Mouse (Mus musculus) lung, embryonic 15.5 days (tissue): ENCODE data around the gene 1700001O22Rik. TPM values are rescaled to one million over a fixed set of nuclear protein-coding genes. Genes with fewer than 3 reads are reported as not detected.

ENCODE experiments used
- ATAC-seq: fragments of 200-750 bp; cut with Nextera tagmentation; 2 replicates; pipeline ENCODE4 v1.8.0; 2017; ENCODE audit warnings: moderate number of reproducible peaks, borderline replicate concordance; ENCODE audit not compliant: low FRiP score, low TSS enrichment; ENCODE audit errors: extremely low read depth
- H3K27ac ChIP-seq: fragments of 300-500 bp; sonication (generic); 2 replicates; pipeline ENCODE4 v1.5.1; 2015; ENCODE audit warnings: moderate library complexity, mild to moderate bottlenecking, inconsistent platforms
- H3K27me3 ChIP-seq: fragments of 300-500 bp; sonication (generic); 2 replicates; pipeline ENCODE4 v1.6.1; 2015; ENCODE audit warnings: inconsistent platforms
- H3K36me3 ChIP-seq: fragments of 300-500 bp; sonication (generic); 2 replicates; pipeline ENCODE4 v1.6.1; 2015; ENCODE audit warnings: inconsistent platforms
- H3K4me1 ChIP-seq: fragments of 300-500 bp; sonication (generic); 2 replicates; pipeline ENCODE4 v1.6.1; 2015; ENCODE audit warnings: inconsistent platforms
- H3K4me2 ChIP-seq: fragments of 300-500 bp; sonication (generic); 2 replicates; pipeline ENCODE4 v1.6.1; 2015; ENCODE audit warnings: inconsistent platforms, mild to moderate bottlenecking, moderate library complexity
- H3K4me3 ChIP-seq: fragments of 300-500 bp; sonication (generic); 2 replicates; pipeline ENCODE4 v1.5.1; 2015; ENCODE audit warnings: mild to moderate bottlenecking, inconsistent platforms
- H3K9ac ChIP-seq: fragments of 300-500 bp; sonication (generic); 2 replicates; pipeline ENCODE4 v1.6.1; 2015; ENCODE audit warnings: inconsistent platforms
- H3K9me3 ChIP-seq: fragments of 300-500 bp; sonication (generic); 2 replicates; pipeline ENCODE4 v1.6.1; 2016; ENCODE audit warnings: inconsistent platforms
- WGBS: fragments of 180-500 bp; shearing (Covaris S2); methylation state at CpG from one replicate; pipeline ENCODE4 v1.1.7; 2015; 5-methylcytosine and 5-hydroxymethylcytosine counted together
- polyA plus RNA-seq: library from polyadenylated mRNA; unstranded; fragments of >200 nt; fragmentation: Nextera tagmentation; extraction: Ambion mirVana; gene quantifications from 2 replicates; pipeline ENCODE4 v1.2.1, GENCODE M21; 2015

The 1700001O22Rik gene
- polyA plus RNA-seq, 1 experiment from 2014 or later = 6.0 TPM

DNA sequence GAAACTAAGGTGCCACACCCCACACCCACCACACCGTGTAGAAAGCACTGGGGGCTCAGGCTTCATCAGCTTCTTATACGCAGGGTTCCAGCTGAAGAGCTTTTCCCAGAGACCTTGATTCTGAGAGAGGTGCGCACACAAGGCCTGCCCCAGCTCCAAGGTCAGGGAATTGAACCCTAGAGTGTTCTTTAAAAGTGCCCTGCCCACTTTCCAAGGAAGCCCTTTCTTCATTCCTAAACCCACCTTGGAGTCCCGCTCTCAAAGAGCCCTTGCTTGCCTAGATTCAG is 44.4 kb downstream of the 1700001O22Rik start:
- peak overlapping the region; percentile 98 for H3K27ac ChIP-seq
- peak overlapping the region; percentile 45 for H3K4me2 ChIP-seq
- peak; percentile 20; the same call in 1 of the 2 replicates for ATAC-seq
- 45% methylated on average over 4 of the region's 4 CpGs for WGBS
- H3K9me3 ChIP-seq = no peaks in the 10 kb centered on the region; the same call in 1 of the 2 replicates
- H3K36me3 ChIP-seq = no peaks in the 10 kb centered on the region
- peak overlapping the region; percentile 8; the same call in 1 of the 2 replicates for H3K4me3 ChIP-seq
- peak overlapping the region; percentile 33 for H3K9ac ChIP-seq
- H3K27me3 ChIP-seq = no peaks in the 10 kb centered on the region
- H3K4me1 ChIP-seq = peaks cover 42% of the 10 kb centered on the region

DNA sequence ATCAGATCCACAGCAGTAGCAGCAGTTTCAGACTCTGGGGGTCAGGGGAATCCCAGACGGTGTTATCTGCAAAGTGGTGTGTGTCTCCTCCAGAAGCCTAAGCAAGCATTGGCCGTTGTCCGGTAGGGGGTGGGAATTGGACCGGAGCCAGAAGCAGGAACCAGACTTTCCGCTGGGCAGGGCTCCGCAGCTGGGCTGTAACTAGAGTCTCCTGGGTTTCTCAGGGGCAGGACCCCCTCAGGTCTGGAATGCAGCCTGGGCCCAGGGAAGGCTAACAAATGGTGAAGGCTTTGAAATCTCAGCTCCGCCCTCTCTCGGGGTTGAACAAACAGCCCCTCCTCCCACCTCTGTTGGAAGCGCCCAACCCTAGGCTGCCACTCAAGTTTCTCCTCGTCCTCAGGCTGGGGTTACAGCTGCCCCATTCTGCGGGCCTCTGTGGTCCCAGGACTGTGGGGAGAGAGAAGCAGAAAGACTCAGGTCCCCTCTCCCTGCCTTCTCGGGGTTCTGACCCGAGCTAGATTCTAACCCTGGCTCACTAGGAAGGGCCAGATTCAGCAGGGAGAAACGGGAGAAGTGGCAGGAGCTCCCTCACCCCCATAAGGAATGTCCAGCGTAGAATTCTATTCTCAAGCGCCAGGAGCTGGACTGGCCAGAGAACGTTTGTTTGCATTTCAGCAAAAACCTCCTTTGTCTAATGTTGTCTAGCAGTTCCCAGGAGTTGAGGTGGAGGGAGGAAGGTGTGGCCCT is 44.9 kb downstream of the 1700001O22Rik start:
- 2% methylated on average over 17 of the region's 17 CpGs for WGBS
- peak; percentile 93 for ATAC-seq
- Histone ChIP-seq H3K9me3 (no peaks in the 10 kb centered on the region; the same call in 1 of the 2 replicates), H3K36me3 (no peaks in the 10 kb centered on the region), H3K4me1 (peaks cover 47% of the 10 kb centered on the region), H3K27me3 (no peaks in the 10 kb centered on the region), H3K4me2 (peak overlapping the region; percentile 45), H3K9ac (peak overlapping the region; percentile 33), H3K27ac (peak overlapping the region; percentile 98), H3K4me3 (peak overlapping the region; percentile 8; the same call in 1 of the 2 replicates)

DNA sequence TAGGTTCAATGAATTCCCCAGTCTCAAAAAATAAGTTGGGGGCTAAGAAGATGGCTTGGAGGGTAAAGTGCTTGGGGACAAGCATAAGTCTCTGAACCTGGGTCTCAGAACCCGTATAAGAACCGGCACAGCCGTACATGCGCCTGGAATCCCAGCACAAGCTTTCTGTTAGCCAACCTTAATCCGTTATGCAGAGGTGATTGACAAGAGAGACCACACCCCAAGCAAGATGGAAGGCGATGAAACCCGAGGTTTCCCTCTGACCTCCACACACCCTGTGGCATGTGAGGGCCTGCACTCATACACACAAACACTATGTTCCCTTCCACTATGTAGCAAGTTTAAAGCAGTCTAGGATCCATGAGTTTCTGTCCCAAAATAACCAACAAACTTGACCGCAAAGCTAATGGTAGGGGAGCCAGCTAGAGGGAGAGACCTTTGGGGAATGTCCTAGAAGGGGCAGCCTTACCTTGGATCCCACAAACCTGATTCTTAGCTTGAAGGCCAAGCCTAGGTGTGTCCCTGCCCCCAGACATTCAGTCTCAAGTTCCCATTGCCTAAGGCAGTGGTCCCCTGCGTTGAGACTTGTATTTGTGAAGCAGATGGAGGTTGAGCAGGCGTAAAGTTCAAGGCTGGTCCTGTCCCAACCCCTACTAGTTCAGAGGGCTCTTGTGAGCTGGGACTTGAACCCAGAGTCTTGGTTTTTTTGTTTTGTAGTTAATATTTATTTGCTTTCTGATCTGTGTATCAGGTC is 46.3 kb downstream of the 1700001O22Rik start:
- Histone ChIP-seq H3K9ac (no peak overlapping the region), H3K4me3 (no peak overlapping the region), H3K27me3 (no peaks in the 10 kb centered on the region), H3K36me3 (no peaks in the 10 kb centered on the region), H3K9me3 (no peaks in the 10 kb centered on the region; the same call in 1 of the 2 replicates), H3K27ac (peak overlapping the region; percentile 98), H3K4me1 (peaks cover 53% of the 10 kb centered on the region), H3K4me2 (no peak overlapping the region)
- 79% methylated on average over 10 of the region's 10 CpGs for WGBS
- ATAC-seq = no peak

DNA sequence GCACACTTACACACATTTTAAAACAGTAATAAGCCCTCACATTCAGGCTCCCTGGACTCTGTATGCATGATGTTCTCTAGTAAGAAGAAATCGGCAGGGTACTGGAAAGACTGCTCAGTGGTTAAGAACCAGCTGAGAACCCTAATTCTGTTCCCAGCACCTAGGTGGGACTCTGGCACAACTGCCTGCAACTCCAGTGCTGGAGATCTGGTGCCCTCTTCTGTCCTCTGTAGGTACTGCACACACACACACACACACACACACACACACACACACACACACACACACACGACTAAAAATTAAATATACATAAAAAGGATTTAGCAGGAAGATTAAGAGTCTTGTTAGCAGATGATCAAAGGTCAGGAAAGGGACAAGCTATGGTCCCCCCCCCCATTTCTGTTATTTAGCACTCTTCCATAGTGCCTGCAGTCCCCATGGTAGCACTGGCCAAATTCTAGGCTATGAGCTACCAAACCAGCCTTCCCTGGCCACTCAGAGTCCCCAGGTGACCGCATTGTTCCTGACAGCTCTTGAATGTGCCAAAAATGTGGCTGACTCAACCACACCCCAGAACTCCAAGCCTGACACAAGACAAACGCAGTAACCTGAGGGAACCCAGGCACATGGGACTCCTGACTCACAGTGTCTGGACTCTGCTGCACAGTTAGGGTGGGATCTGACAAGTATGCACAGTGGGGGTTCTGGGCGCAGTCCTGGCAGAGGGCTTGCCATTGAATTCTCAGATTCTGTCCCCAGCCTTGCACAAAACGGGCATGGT is 47.3 kb downstream of the 1700001O22Rik start:
- H3K9ac ChIP-seq = no peak overlapping the region
- no peaks in the 10 kb centered on the region for H3K27me3 ChIP-seq
- peaks cover 53% of the 10 kb centered on the region for H3K4me1 ChIP-seq
- no peaks in the 10 kb centered on the region; the same call in 1 of the 2 replicates for H3K9me3 ChIP-seq
- no peak overlapping the region for H3K4me3 ChIP-seq
- no peak overlapping the region for H3K4me2 ChIP-seq
- no peaks in the 10 kb centered on the region for H3K36me3 ChIP-seq
- 84% methylated on average over 6 of the region's 6 CpGs for WGBS
- peak overlapping the region; percentile 98; the same call in 1 of the 2 replicates for H3K27ac ChIP-seq
- ATAC-seq = no peak

DNA sequence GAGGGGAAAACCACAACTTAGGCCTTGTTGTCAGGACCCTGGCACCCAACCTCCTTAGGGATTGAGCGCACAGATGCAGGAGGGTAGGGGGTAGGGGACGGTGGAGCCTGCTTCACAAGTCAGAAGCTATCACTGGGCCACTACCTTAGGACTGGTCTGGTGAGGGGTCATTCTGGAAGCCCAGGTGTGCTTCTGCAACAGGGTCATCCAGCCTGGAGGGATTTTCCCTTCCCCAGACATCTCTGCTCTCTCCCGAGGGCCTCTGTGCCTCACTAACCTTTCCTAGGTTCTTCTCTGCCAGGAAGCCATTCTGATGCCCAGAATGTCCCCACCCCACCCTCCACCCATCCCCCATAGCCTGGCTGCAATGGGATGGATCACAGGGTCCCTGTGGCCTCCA is 48.6 kb downstream of the 1700001O22Rik start:
- no peaks in the 10 kb centered on the region for H3K36me3 ChIP-seq
- no peaks in the 10 kb centered on the region for H3K27me3 ChIP-seq
- H3K4me2 ChIP-seq = no peak overlapping the region
- ATAC-seq = no peak
- WGBS = 76% methylated on average over 3 of the region's 3 CpGs
- no peak overlapping the region for H3K4me3 ChIP-seq
- peak overlapping the region; percentile 29; the same call in 1 of the 2 replicates for H3K27ac ChIP-seq
- no peaks in the 10 kb centered on the region; the same call in 1 of the 2 replicates for H3K9me3 ChIP-seq
- H3K9ac ChIP-seq = no peak overlapping the region
- H3K4me1 ChIP-seq = peaks cover 44% of the 10 kb centered on the region

DNA sequence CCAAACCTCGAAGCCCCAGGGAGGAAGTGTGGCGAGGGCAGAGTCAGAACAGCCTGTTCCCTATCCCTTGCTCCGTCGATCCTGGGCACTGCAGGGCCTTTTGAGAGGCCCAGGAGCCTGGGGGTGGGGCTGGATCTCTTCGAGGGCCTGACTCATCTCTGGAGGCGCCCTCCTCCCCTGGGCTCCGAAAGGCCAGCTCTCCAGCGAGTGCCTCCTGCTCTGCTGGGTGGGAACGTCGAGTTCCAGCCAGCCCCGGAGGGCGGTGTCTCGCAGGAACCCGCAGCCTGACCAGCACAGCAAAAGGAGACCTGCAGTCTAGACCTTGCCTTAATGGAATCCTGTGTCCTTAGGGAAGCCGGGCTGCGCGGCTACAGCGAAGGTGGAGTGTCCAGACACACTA is 50.2 kb downstream of the 1700001O22Rik start:
- WGBS = 24% methylated on average over 18 of the region's 18 CpGs
- ATAC-seq = peak; percentile 60; the same call in 1 of the 2 replicates
- no peak overlapping the region for H3K4me3 ChIP-seq
- H3K27ac ChIP-seq = peak overlapping the region; percentile 47
- H3K4me2 ChIP-seq = no peak overlapping the region
- no peaks in the 10 kb centered on the region; the same call in 1 of the 2 replicates for H3K9me3 ChIP-seq
- H3K9ac ChIP-seq = 0 out of 2 replicates have a peak overlapping the region, but pooled peaks have one; percentile 14
- peaks cover 27% of the 10 kb centered on the region for H3K4me1 ChIP-seq
- H3K36me3 ChIP-seq = no peaks in the 10 kb centered on the region
- H3K27me3 ChIP-seq = no peaks in the 10 kb centered on the region

DNA sequence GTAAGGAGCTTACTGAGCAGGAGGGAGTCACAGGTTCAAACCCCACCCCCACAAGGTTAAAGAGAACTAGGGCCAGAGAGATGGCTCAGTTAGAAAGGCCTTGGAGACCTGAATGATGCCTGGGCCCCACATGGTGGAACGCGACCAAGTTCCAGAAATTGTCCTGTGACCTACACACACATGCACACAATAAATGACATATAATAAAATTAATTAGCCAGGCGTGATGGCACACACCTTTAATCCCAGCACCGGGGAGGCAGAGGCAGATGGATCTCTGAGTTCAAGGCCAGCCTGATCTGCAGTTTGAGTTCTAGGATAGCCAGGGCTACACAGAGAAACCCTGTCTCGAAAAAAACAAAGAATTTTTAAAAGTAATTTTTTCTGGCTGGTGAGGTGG is 51.0 kb downstream of the 1700001O22Rik start:
- H3K27ac ChIP-seq = no peak overlapping the region
- H3K4me3 ChIP-seq = no peak overlapping the region
- no peaks in the 10 kb centered on the region; the same call in 1 of the 2 replicates for H3K9me3 ChIP-seq
- no peaks in the 10 kb centered on the region for H3K27me3 ChIP-seq
- H3K9ac ChIP-seq = no peak overlapping the region
- H3K36me3 ChIP-seq = no peaks in the 10 kb centered on the region
- WGBS = 93% methylated on average over 5 of the region's 5 CpGs
- H3K4me2 ChIP-seq = no peak overlapping the region
- H3K4me1 ChIP-seq = peaks cover 20% of the 10 kb centered on the region
- no peak for ATAC-seq

DNA sequence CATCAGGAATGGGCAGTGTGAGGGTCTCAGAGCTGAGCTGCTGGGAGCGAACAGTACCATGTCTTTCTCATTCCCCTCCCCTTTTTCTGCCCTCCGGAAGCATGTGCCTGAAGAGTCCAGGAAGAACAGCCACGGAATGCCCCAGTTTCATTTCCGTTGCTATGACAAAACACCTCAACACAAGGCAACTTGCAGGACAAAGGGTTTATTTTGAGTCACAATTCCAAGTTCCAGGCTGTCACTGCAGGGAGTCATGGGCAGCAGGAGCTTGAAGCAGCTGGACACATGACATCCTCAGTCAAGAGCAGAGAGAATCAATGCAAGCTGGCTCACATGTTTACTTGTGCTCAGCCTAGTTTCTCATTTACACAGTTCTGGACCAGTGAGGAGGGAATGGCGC is 53.4 kb downstream of the 1700001O22Rik start:
- H3K9ac ChIP-seq = no peak overlapping the region
- H3K4me2 ChIP-seq = no peak overlapping the region
- no peaks in the 10 kb centered on the region for H3K9me3 ChIP-seq
- H3K27ac ChIP-seq = peak overlapping the region; percentile 61
- peaks cover 14% of the 10 kb centered on the region for H3K4me1 ChIP-seq
- H3K4me3 ChIP-seq = no peak overlapping the region
- no peaks in the 10 kb centered on the region for H3K27me3 ChIP-seq
- ATAC-seq = no peak
- 57% methylated on average over 5 of the region's 5 CpGs for WGBS
- no peaks in the 10 kb centered on the region for H3K36me3 ChIP-seq

DNA sequence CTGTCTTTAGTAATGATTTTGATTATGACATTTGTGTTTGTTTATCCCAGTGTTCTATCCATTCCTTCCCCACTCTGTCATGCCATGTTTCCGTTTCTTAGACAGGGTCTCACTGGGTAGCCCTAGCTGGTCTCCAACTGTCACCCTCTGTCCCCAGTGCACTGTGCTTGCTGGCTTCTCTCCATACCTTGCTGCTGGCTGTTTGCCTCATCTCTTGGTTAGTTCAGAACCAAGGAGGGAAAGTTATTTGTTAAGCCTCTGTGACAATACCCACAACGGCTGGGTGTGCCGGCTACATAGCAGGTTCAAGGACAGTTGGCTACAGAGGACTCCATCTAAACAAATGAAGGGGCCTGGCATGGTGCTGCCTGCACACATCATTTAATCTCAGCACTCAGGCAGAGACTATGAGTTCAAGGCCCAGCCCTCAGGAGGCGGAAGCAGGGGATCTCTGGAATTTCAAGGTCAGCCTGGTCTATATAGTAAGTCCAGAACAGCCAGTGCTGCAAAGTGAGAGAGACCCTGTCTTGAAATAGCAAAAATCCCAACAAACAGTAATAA is 55.8 kb downstream of the 1700001O22Rik start:
- no peak for ATAC-seq

More for the DNA sequence above, 55.8 kb downstream of the 1700001O22Rik start:
- Histone ChIP-seq H3K4me1 (peaks cover 18% of the 10 kb centered on the region), H3K27ac (no peak overlapping the region), H3K27me3 (no peaks in the 10 kb centered on the region), H3K4me3 (no peak overlapping the region), H3K4me2 (no peak overlapping the region), H3K9me3 (no peaks in the 10 kb centered on the region), H3K9ac (no peak overlapping the region), H3K36me3 (no peaks in the 10 kb centered on the region)
- WGBS = 70% methylated on average over 4 of the region's 4 CpGs
